Mouse (Mus musculus) inflammation-experienced regulatory T-cells, adult 16 weeks (primary cell): ENCODE measurements around the gene Dars. TPM values are rescaled to one million over a fixed set of nuclear protein-coding genes. Genes with fewer than 3 reads are reported as not detected.

ENCODE experiments used
- polyA plus RNA-seq: library from polyadenylated mRNA; unstranded; fragments of 100-300 nt; shearing (Covaris generic); gene quantifications from one replicate; pipeline ENCODE4 v1.2.1, GENCODE M21; 2017

The Dars gene
- 207 TPM for polyA plus RNA-seq

DNA sequence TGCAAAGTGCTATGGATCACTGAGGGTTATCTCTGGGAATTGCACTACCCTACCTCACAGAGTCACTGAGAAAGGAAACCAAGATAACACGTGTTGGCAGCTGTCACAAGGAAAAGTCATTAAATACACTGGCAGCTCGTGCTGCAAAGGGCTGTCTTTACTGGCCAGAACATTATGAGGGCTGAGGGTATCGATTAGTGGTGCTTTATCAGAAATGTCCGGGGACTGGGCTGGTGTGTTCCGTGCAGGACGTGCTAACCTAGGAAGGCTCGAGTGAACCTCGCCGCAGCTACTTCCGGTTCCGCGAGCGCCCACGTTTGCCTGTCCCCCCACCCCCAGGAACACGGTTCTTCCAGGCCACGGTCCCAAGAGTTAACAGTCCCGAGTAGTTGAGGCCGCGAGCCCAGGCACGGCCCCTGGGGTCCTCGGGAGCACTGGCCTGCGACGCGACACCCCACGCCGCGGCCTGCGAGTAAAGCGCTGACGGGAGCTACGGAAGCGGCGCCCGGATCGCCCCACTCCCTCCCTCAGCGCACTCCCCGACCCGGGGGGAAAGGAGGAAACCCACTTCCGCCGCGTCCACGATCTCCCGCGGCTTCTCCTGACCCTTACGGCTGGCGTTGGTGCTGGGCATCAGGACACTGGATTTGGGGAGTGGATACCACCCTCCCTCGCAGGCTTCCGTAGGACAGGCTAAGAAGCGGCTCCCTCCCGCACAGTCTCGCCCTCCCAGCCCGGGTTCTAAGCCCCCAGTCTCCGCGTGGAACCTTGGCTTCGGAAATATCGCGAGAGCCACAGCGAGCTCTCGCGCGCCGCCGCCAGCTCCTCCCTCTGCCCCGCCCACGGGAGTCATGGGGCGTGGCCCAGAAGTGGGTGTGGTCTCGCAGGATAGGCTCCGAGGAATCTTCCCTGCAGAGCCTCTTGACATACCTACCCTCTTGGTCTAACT, at the start of gene Dars:
Gene Dars, minus strand, starts transcription at position 785 of the 949 bp plus-strand sequence.

DNA sequence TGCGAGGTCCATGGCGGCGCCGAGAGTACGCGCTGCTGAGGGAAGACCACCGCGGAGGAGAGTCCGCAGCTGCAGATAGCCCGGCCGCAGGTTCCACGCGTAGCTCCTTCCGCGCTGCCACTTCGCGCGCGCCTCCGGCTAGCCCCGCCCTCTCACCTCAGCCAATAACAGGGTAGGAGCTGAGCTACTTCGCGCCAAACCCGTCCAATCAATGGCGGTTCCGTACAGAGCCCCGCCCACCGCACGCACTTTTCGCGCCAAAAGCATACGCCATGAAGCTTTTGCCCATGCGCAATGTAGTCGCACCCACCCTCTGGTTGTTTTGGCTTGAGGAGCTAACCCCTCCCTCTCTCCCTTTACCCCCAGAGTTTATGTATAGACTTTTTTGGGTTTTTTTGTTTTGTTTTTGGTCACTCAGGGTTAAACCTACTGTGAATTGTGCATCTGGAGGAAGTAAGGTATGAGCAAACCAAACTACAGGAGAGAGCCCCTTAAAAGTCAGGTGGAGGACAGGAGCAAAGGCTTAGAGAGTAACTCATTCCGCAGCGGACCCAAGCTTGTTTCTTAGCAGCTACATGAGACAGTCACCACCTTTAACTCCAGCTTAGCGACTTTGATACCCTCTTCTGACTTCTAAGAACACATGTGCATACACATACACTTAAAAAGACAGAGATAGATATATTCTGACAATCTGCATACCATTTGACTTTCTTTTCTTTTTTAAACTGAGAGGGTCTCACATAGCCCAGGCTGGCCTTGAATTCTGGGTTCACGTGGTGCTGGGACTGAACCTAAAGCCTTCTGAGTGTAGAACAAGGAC, 57.4 kb downstream of the Dars start, which contains the start of gene Mcm6:
Gene Mcm6, minus strand, starts transcription at position 111 of the 823 bp plus-strand sequence.

DNA sequence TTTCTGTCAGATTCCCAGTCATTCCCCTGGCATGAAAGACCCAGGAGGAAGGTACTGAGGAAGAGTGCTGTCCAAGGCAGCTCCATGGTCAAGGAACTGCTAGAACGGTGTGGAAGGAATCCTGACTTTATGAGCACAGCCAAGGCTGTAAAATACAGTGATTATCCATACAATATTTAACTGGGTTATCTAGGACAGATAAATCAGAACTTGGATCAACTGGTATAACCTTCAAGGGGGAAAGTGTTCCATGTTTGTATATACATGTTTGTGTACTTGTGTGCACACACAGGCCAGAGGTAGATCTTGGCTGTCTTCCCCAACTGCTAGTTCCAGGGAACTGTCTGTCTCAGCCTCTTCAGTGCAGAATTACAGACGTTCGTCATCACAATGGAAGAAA, 89.0 kb downstream of the Dars start, which contains the start of gene Lct:
Gene Lct, minus strand, starts transcription at position 101 of the 400 bp plus-strand sequence.

Other genes starting within 250 kb of the Dars start
- 121 TPM for gene Ubxn4, start 173.4 kb downstream of the Dars start, polyA plus RNA-seq
- gene Lct, start 89.0 kb downstream of the Dars start, polyA plus RNA-seq: 0.07 TPM
- gene Mcm6, start 57.7 kb downstream of the Dars start, polyA plus RNA-seq: 183 TPM
- gene Cxcr4, start 174.9 kb upstream of the Dars start, polyA plus RNA-seq: 17.8 TPM